Mouse (Mus musculus) R1 (cell line): ENCODE data around the gene Safb.

Experiments
- DNase-seq: peaks from one replicate; pipeline ENCODE4 v3.0.0-alpha.2; 2018; ENCODE audit warnings: low read depth, low spot score

The Safb gene

DNA sequence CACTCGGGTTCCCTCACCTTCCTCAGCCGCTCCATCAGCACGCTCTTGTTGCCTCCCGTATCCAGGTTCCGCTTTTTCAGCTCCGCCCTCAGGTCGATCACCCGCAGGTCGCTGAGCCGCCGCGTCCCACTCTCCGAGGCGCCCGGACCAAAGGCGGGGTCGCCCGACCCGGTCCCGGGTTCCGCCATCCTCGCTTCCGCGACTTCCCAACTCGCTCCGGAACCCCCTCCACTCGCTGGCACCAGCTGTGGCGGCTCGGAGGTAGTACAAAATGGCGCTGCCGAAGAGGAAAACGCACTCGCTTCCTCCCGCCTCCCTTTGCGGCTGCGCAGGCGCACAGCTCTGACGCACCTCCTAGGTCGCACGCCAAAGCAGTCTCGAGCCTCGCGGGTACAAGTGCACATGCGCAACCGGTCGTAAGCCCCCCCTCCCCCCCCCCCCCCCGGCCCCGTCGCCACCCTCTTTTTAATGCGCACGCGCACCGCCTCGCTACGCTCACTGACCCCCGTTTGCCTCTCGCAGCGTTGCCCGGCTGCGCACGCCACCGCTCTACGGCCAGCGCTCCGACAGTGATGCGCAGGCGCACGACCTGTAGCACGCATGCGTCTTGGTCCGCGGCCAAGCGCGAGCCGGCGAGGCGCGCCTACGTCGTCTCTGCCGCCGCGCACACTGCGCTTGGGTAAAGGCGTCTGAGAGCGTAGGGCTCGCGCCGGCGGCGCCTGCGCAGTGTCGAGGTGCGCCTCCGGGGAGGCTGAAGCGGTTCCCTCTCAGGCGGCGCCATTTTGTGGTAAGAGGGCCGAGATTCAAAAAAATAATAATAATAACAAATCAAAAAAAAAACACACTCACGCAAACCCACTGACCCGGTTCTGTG, at the start of gene Safb, which contains the start of gene Safb2:
Gene Safb (plus strand): TSS at position 569 of the 874 bp plus-strand sequence.
Gene Safb2 (minus strand): TSS at position 329 of the 874 bp plus-strand sequence.
- peak; percentile 98 for DNase-seq

DNA sequence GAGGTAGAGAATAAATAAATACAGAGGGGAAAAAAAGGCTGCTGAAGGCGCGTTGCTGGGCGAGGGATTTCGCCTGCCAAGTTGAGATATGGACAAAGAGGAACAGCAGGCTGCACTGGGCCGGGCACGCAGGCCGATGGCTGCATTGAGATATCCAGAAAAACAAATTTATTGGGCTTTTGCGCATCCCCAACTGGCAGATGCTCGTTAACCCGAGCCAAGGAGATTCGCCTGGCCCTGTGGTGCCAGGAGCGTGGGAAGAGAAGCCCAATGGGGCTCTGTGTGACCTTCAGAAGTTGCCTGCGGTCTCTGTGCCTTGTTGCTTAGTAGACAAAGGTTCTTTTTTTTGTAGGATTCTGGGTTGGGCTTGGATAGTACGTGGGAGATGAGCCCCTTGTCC, 48.4 kb upstream of the Safb start:
- DNase-seq, result no peak

- no peak for DNase-seq
Measured at GRCm38 (mm10) chr17:56536874-56537273, 47.8 kb upstream of the Safb start.

DNA sequence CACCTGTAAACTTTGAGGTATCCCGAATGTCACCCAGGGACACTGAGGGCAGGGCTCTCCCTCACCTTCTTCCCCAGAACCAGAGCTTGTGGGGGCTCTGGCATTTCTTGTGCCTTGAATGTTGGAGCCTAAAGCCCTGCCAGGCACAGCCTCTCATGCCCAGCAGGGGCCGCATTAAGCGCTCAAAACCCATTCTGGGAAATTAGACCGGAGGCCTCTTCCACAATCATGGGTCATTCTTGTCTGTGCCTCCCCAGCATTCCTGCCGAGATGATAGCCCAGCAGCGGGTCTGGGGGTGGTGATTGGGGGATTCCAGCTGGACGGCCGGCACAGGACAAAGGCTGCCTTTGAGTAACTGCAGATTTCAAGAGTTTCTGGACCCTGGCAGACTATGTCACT, 46.7 kb upstream of the Safb start:
- DNase-seq, result no peak

DNA sequence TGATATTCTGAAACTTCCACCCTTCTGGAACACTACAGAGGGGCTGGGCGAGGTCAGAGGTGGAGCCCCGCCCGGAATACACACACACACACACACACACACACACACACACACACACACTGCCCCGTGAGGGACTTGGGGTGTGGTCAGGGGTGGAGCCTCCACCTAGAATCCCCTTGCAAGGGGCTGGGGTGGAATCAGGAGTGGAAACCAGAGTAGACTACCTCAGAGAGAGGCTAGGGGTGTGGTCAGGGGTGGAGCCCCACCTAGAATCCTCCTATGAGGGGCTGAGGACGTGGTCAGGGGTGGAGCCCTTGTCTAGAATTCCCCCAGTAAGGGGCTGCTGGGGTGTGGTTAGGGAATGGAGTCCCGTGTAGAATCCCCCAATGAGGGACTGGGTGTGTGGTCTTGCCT, 44.1 kb upstream of the Safb start:
- DNase-seq, result peak; percentile 92

- no peak for DNase-seq
Measured at GRCm38 (mm10) chr17:56542736-56543135, 41.9 kb upstream of the Safb start.

DNA sequence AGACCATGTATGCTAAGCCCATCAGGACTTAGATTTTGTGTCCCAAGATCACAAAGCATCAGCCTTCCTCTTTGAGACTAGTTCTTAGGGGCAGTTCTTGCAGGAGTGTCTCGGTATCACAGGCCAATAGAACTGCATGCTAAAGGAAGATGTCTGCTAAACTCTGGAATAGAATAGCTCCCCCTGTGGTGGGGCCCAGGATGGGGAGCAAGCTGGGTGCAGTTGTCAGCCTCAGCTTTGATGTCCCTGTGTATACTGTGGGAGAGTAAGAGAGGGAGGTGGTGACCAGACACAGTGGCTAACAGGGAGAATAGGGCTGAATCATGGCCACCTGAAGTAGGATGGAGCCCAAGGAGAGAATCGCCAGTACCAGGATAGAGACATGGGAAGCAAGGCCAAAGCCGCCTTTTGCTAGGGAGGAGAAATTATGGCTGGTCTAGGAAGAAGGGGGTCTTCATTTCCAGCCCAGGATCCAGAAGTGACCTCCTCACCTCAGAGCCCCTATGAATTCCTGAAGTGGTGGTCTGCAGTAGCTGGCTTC, 40.9 kb upstream of the Safb start:
- DNase-seq, result no peak

DNA sequence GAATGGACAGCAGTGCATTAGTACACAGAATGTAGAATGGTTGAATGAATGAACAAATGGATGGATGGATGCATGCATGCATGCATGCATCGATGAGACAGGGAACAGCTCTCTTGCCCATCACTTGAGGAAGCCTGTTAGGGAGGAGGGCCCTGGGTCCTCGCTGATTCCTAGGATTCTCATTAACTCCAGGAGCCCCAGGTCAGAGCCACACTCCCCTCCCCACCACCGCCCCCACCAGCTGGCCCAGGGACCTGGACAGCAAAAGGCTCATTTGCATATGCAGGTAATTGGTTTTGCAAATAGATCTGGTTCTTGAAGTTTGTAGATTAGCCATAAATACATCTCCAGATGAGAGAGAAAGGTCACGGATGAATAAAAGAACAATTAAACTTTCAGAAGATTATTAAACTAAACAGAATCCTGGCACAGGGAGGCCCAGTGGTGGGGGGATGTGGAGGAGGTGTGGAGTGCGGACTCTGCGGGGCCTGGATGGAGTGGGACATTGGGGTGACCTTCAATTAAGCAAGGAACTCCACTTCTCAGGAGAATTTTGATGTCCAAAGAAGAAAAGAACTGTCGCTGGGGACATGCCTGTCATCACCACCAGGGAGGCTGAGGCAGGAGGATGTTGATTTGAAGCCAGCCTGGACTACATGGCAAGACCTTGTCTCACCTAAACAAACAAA, 39.8 kb upstream of the Safb start:
- no peak for DNase-seq

DNA sequence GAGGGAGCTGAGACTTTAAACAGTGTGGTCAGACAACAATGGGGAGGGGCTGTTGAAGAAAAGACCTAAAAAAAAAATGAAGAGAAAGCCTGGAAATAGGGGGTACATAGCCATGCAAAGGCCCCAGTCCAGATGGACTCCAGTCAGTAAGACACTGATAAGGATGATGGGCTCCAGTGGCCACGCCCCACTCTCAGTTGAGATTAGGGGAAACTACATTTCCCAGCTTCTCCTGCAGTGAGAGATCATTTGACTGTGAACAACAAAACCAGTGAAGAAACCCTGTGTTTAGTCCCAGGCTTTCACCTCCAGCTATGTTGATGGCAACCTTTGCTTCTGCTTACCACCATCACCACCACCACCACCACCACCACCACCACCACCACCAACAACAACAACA, 38.7 kb upstream of the Safb start:
- DNase-seq, result no peak

DNA sequence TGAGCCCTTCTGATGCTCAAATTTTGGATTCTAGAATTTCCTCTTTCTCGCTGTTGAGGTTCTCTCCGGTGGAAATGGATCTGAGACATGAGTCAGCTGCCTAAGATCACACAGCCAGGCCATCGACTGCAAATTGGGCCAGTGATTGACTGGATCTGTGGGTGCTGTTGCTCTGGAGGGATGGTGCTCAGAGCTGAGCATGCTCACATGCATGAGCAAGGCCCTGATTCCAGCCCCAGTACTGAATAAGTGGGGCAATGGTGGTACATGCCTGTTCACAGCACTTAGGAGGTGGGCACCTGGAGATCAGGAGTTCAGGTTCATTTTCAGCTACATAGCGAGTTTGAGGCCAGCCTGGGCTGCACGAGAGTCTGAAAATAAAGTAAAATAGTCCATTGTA, 38.0 kb upstream of the Safb start:
- no peak for DNase-seq

- peak; percentile 37 for DNase-seq
Measured at GRCm38 (mm10) chr17:56547116-56547845, 37.3 kb upstream of the Safb start.

DNA sequence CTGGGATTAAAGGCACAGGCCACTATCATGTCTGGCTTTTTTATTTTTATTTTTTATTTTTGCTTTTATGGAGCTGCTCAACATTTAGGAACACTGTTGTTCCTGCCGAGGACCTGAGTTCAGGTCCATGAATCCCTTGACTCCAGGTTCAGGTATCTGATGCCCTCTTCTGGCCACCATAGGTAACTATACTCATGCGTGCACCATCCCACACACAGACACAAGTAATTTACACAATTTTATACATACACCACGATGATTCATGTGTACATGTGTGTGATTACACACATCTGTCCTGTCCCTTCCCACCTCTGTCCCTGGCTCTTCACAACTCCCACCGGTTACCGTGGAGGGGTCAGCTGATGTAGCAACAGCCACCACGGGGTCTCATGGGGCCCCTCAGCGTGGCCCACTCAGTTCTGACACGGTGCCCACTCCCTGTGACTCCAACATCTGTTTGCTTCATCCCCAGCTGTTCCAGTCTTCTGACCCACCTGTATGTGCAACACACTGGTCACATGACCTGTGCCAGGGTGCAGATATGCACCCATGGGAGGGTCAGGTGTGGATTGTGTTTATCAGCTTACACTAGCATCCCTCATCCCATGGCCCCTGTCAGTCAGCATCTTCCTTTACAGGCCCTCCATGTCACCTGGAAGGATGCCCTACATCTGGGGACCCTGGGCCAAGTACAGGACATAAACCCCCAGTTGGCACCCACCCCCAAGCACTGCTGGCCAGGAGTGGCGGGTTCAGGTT, 36.6 kb upstream of the Safb start:
- DNase-seq, result peak; percentile 42

- no peak for DNase-seq
Measured at GRCm38 (mm10) chr17:56548605-56549105, 36.0 kb upstream of the Safb start.

DNA sequence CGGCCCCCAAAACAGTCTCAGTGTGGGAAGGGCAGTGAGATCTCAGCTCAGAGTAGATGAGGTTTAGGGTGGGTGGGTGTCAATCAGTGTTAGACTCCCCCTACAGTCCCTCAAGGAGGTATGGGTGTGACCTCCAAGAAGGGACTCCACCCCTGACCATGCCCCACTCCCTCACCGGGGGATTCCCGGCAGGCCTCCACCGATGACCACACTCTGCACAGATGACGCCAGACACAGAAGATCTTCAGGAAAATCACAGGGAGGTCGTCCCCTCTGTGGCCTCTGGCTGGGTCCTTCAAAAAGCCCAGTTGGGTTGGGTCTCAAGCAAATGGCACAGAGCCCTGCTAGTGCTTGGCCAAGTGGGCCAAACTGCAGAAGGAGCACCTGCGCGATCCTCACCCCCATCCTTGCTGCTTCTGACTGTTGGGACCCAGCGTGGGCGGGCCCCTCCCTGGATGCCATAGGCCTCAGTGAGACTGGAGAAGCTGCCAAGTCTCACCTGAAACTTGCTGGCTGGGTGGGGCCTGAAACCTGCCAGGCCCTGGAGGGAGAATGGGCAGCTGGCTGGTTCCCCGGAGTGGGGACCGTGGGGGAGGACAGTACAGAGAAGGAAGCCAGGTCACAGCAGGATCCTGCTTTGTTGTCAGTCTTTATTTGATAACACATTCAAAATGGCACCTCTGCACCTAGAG, 33.7 kb upstream of the Safb start:
- no peak for DNase-seq

- no peak for DNase-seq
Measured at GRCm38 (mm10) chr17:56551841-56552581, 32.6 kb upstream of the Safb start.

- DNase-seq, result peak; percentile 90
Measured at GRCm38 (mm10) chr17:56552781-56553363, 31.8 kb upstream of the Safb start.

GRCm38 (mm10) chr17:56554122-56554551, 30.5 kb upstream of the Safb start, which contains the start of gene Gm20219:
TSS of gene Gm20219 (minus strand) at chr17:56554387.
- peak; percentile 40 for DNase-seq

GRCm38 (mm10) chr17:56558448-56558847, 26.2 kb upstream of the Safb start:
- peak; percentile 66 for DNase-seq

- DNase-seq, result no peak
Measured at GRCm38 (mm10) chr17:56559386-56559785, 25.2 kb upstream of the Safb start.
